Mouse (Mus musculus) CH12.LX (cell line): ENCODE results near the gene Rrm2. TPM values are rescaled to one million over a fixed set of nuclear protein-coding genes. Genes with fewer than 3 reads are reported as not detected.
A peak's percentile ranks its signal among the peaks of the same experiment; 100 is the strongest.

Experiments
- DNase-seq: peaks from one replicate; pipeline ENCODE4 v3.0.0-alpha.2; 2013; ENCODE audit errors: extremely low read depth
- H3K27ac ChIP-seq: 2 replicates; pipeline ENCODE4 v1.5.1; 2012; ENCODE audit warnings: low read depth, mild to moderate bottlenecking, control low read depth, moderate library complexity; ENCODE audit not compliant: insufficient read depth
- H3K27me3 ChIP-seq: replicated peaks from 2 replicates; pipeline ENCODE3; 2012; ENCODE audit warnings: inconsistent platforms
- H3K36me3 ChIP-seq, 2 experiments: replicated peaks in 1 of 2; 2 replicates each; pipeline versions ENCODE3 to v1.6.1; 2012; ENCODE audit warnings: inconsistent platforms in 1 of 2, low read length in 1 of 2, mild to moderate bottlenecking in 1 of 2, mixed read lengths in 1 of 2, moderate library complexity in 1 of 2; ENCODE audit not compliant: control insufficient read depth in 1 of 2, insufficient read depth in 1 of 2
- H3K4me1 ChIP-seq, 2 experiments: 2 replicates each; pipeline ENCODE4 v1.6.1; 2012; ENCODE audit warnings: inconsistent platforms in 1 of 2, moderate library complexity in 1 of 2; ENCODE audit not compliant: insufficient read depth in 2 of 2, control insufficient read depth in 1 of 2
- H3K4me2 ChIP-seq: 2 replicates; pipeline ENCODE4 v1.6.1; 2012; ENCODE audit warnings: low read depth, mild to moderate bottlenecking, control low read depth; ENCODE audit not compliant: poor library complexity, insufficient read depth, severe bottlenecking
- H3K4me3 ChIP-seq, 3 experiments: fragments of 150-350 bp in 1 of 3; sonication (generic) in 1 of 3; replicated peaks in 1 of 3; 2 replicates each; pipeline versions ENCODE3 to v1.5.1; 2011 to 2012; ENCODE audit warnings: low read depth in 2 of 3, low read length in 2 of 3, mild to moderate bottlenecking in 2 of 3, moderate library complexity in 2 of 3, control low read depth in 1 of 3, improper control_type of control experiment in 1 of 3, inconsistent platforms in 1 of 3, mixed read lengths in 1 of 3; ENCODE audit not compliant: poor library complexity in 1 of 3
- H3K79me2 ChIP-seq: replicated peaks from 2 replicates; pipeline ENCODE4 v1.6.1; 2012; ENCODE audit warnings: mild to moderate bottlenecking, moderate library complexity; ENCODE audit not compliant: control insufficient read depth, poor library complexity, insufficient read depth, severe bottlenecking; ENCODE audit errors: extremely low read depth
- H3K9ac ChIP-seq: 2 replicates; pipeline ENCODE4 v1.6.1; 2012; ENCODE audit warnings: low read depth, mild to moderate bottlenecking, control low read depth, moderate library complexity; ENCODE audit not compliant: insufficient read depth
- H3K9me3 ChIP-seq: replicated peaks from 2 replicates; pipeline ENCODE3; 2012; ENCODE audit warnings: low read length, inconsistent platforms, mixed read lengths
- BHLHE40 ChIP-seq: IDR thresholded peaks from 2 replicates; pipeline ENCODE4 v1.6.1; 2011; ENCODE audit warnings: mild to moderate bottlenecking, low read depth, low read length, improper control_type of control experiment
- CHD1 ChIP-seq: IDR thresholded peaks from 2 replicates; pipeline ENCODE4 v1.6.1; 2012; ENCODE audit warnings: low read depth, low read length, improper control_type of control experiment, inconsistent platforms
- CHD2 ChIP-seq: IDR thresholded peaks from 2 replicates; pipeline ENCODE4 v1.6.1; 2011; ENCODE audit warnings: low read length, improper control_type of control experiment
- ELF1 ChIP-seq: IDR thresholded peaks from 2 replicates; pipeline ENCODE4 v1.6.1; 2014; ENCODE audit warnings: low read depth, mild to moderate bottlenecking, inconsistent platforms, low read length, improper control_type of control experiment
- EP300 ChIP-seq: IDR thresholded peaks from 2 replicates; pipeline ENCODE4 v1.6.1; 2011; ENCODE audit warnings: low read length, improper control_type of control experiment
- IRF4 ChIP-seq: IDR thresholded peaks from 2 replicates; pipeline ENCODE4 v1.6.1; 2014; ENCODE audit warnings: low read depth, mild to moderate bottlenecking, inconsistent platforms, low read length, improper control_type of control experiment
- JUN ChIP-seq: IDR thresholded peaks from 2 replicates; pipeline ENCODE4 v1.6.1; 2011; ENCODE audit warnings: low read depth, mild to moderate bottlenecking, low read length, improper control_type of control experiment, moderate library complexity; ENCODE audit not compliant: insufficient read depth
- JUND ChIP-seq: conservative IDR thresholded peaks from 2 replicates; pipeline ENCODE4 v1.6.1; 2011; ENCODE audit warnings: low read depth, low read length, improper control_type of control experiment
- MAFK ChIP-seq: IDR thresholded peaks from 2 replicates; pipeline ENCODE4 v1.6.1; 2011; ENCODE audit warnings: low read length, improper control_type of control experiment; ENCODE audit not compliant: insufficient replicate concordance
- MAZ ChIP-seq: IDR thresholded peaks from 2 replicates; pipeline ENCODE4 v1.6.1; 2012; ENCODE audit warnings: low read depth, mild to moderate bottlenecking, inconsistent platforms, low read length, improper control_type of control experiment, moderate library complexity
- MEF2A ChIP-seq: IDR thresholded peaks from 2 replicates; pipeline ENCODE4 v1.6.1; 2014; ENCODE audit warnings: low read depth, mild to moderate bottlenecking, inconsistent platforms, low read length, improper control_type of control experiment, borderline replicate concordance
- POLR2A ChIP-seq: IDR thresholded peaks from 2 replicates; pipeline ENCODE4 v1.6.1; 2011; ENCODE audit warnings: low read depth, mild to moderate bottlenecking, improper control_type of control experiment, low read length
- SIN3A ChIP-seq: IDR thresholded peaks from 2 replicates; pipeline ENCODE4 v1.6.1; 2012; ENCODE audit warnings: low read length, improper control_type of control experiment, inconsistent platforms
- TBP ChIP-seq: conservative IDR thresholded peaks from 2 replicates; pipeline ENCODE4 v1.6.1; 2011; ENCODE audit warnings: low read depth, low read length, improper control_type of control experiment
- TCF12 ChIP-seq: IDR thresholded peaks from 2 replicates; pipeline ENCODE4 v1.6.1; 2014; ENCODE audit warnings: low read depth, mild to moderate bottlenecking, inconsistent platforms, low read length, improper control_type of control experiment
- USF1 ChIP-seq: IDR thresholded peaks from 2 replicates; pipeline ENCODE4 v1.6.1; 2014; ENCODE audit warnings: low read depth, mild to moderate bottlenecking, inconsistent platforms, low read length, improper control_type of control experiment
- USF2 ChIP-seq: conservative IDR thresholded peaks from 2 replicates; pipeline ENCODE4 v1.6.1; 2011; ENCODE audit warnings: low read depth, low read length, improper control_type of control experiment
- ZNF384 ChIP-seq: IDR thresholded peaks from 2 replicates; pipeline ENCODE4 v1.6.1; 2012; ENCODE audit warnings: low read depth, low read length, improper control_type of control experiment, inconsistent platforms
- dilution Hi-C: fragments of 300-500 bp; cut with MboI; formaldehyde crosslinking; loops from 2 replicates; pipeline ENCODE4 v1.14.3; 2020; ENCODE audit warnings: low sequenced_read_pairs; ENCODE audit not compliant: extremely low pct_unique_long_range_greater_than_20kb, extremely low pct_ligation_motif_present
- in situ Hi-C: fragments of 300-500 bp; cut with MboI; formaldehyde crosslinking; loops from 3 replicates; pipeline ENCODE4 v1.14.3; 2019; ENCODE audit warnings: low sequenced_read_pairs, low pct_ligation_motif_present, low pct_unique_long_range_greater_than_20kb, mixed read lengths
- polyA plus RNA-seq: library from polyadenylated mRNA; unstranded; fragments of >175 nt; gene quantifications from 2 replicates; pipeline ENCODE4 v1.2.1, GENCODE M21; 2012; ENCODE audit warnings: low read depth; ENCODE audit not compliant: insufficient read length
- total RNA-seq, 2 experiments: library from RNA; depleted of rRNA; stranded (reverse); fragments of 300-350 nt in 1 of 2; fragments of >200 nt in 1 of 2; gene quantifications; 2 replicates each; pipeline ENCODE4 v1.2.3; 2012 to 2014

Gene Rrm2
- total and polyA plus RNA-seq, 3 experiments = 89.0 to 214 (median 180) TPM

DNA sequence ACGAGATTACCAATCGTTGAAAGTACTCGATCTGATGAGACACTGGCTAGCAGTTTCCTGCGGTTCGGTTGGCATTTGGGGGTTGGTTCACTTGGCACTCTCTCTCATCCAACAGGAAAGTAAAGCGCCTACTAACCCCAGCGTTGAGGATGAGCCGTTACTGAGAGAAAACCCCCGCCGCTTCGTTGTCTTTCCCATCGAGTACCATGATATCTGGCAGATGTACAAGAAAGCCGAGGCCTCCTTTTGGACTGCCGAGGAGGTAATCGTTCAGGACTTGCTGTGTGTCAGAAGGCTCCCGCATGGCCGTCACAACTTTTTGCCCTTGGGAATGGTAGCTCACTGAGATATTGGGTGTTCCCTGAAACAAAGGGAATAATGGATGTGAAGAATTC is 780 bp downstream of the Rrm2 start:
- peak overlapping the region; percentile 52 for H3K4me2 ChIP-seq
- H3K27ac ChIP-seq = peak overlapping the region; percentile 39; the same call in 1 of the 2 replicates
- in situ Hi-C loops = no loop called here
- dilution Hi-C loops = no loop called here
- H3K79me2 ChIP-seq = peaks cover 28% of the 10 kb centered on the region
- peaks cover 6 to 47% of the 10 kb centered on the region in 2 experiments for H3K4me1 ChIP-seq
- no peak for DNase-seq
- H3K9me3 ChIP-seq = no peaks in the 10 kb centered on the region
- no peaks in the 10 kb centered on the region for H3K27me3 ChIP-seq
- H3K9ac ChIP-seq = peak overlapping the region; percentile 71
- peaks cover 28 to 49% of the 10 kb centered on the region in 2 experiments for H3K36me3 ChIP-seq
- H3K4me3 ChIP-seq = peak overlapping the region; percentile 72 to 86 (median 77)
- peak; percentile 15; the same call in 1 of the 2 replicates for TF ChIP-seq BHLHE40
- TF ChIP-seq CHD2 = no peak
- TF ChIP-seq CHD1 = no peak; the same call in 1 of the 2 replicates
- peak; percentile 22; the same call in 1 of the 2 replicates for TF ChIP-seq SIN3A
- TF ChIP-seq USF1 = no peak
- TF ChIP-seq MEF2A = 0 out of 2 replicates have a peak, but pooled peaks have one; percentile 1
- no peak for TF ChIP-seq MAFK

GRCm38 (mm10) chr12:24709409-24709808 is 1.4 kb downstream of the Rrm2 start:
- Histone ChIP-seq H3K4me3 (peak overlapping the region; percentile 72 to 86 (median 77)), H3K4me1 (peaks cover 6 to 49% of the 10 kb centered on the region in 2 experiments), H3K9ac (peak overlapping the region; percentile 71), H3K9me3 (no peaks in the 10 kb centered on the region), H3K36me3 (peaks cover 28 to 50% of the 10 kb centered on the region in 2 experiments), H3K27me3 (no peaks in the 10 kb centered on the region), H3K27ac (peak overlapping the region; percentile 39; the same call in 1 of the 2 replicates), H3K4me2 (peak overlapping the region; percentile 52), H3K79me2 (peaks cover 28% of the 10 kb centered on the region)
- in situ Hi-C loops = no loop called here
- DNase-seq = peak; percentile 78
- peak; percentile 88 for TF ChIP-seq IRF4
- no peak for TF ChIP-seq USF2
- TF ChIP-seq MAZ = no peak
- peak; percentile 68; the same call in 1 of the 2 replicates for TF ChIP-seq JUND
- TF ChIP-seq JUN = peak; percentile 63
- peak; percentile 44 for TF ChIP-seq EP300
- no peak for TF ChIP-seq BHLHE40
- peak; percentile 37; the same call in 1 of the 2 replicates for TF ChIP-seq POLR2A
- 0 out of 2 replicates have a peak, but pooled peaks have one; percentile 60 for TF ChIP-seq TBP
- TF ChIP-seq ZNF384 = no peak
- TF ChIP-seq SIN3A = peak; percentile 61
- TF ChIP-seq TCF12 = peak; percentile 55; the same call in 1 of the 2 replicates
- TF ChIP-seq ELF1 = peak; percentile 79
- dilution Hi-C loops = no loop called here
